Mouse (Mus musculus) hindbrain, postnatal 0 days (tissue): ENCODE data around the gene Serf2. TPM values are rescaled to one million over a fixed set of nuclear protein-coding genes. Genes with fewer than 3 reads are reported as not detected.
A peak's percentile ranks its signal among the peaks of the same experiment; 100 is the strongest.
"Not testable (repeated sequence)": the region's sequence is repeated elsewhere in the genome, so short reads cannot be mapped to it uniquely, and the experiment has no call there.

Source experiments
- ATAC-seq: fragments of 200-750 bp; cut with Nextera tagmentation; 2 replicates; pipeline ENCODE4 v1.8.0; 2017; ENCODE audit warnings: mild to moderate bottlenecking, moderate TSS enrichment, moderate library complexity
- DNase-seq: peaks from one replicate; pipeline ENCODE4 v3.0.0-alpha.2; 2015; ENCODE audit warnings: low spot score
- H3K27ac ChIP-seq: fragments of 300-500 bp; sonication (generic); 2 replicates; pipeline ENCODE4 v1.5.1; 2014; ENCODE audit warnings: mild to moderate bottlenecking
- H3K27me3 ChIP-seq: fragments of 300-500 bp; sonication (generic); 2 replicates; pipeline ENCODE4 v1.6.1; 2014; ENCODE audit warnings: low read length, mixed read lengths; ENCODE audit not compliant: insufficient read depth
- H3K36me3 ChIP-seq: fragments of 300-500 bp; sonication (generic); 2 replicates; pipeline ENCODE4 v1.6.1; 2014; ENCODE audit warnings: low read length, mixed read lengths; ENCODE audit not compliant: insufficient read depth
- H3K4me1 ChIP-seq: fragments of 300-500 bp; sonication (generic); 2 replicates; pipeline ENCODE4 v1.6.1; 2014; ENCODE audit warnings: antibody characterized with exemption, low read length, mixed read lengths; ENCODE audit not compliant: insufficient read depth
- H3K4me2 ChIP-seq: fragments of 300-500 bp; sonication (generic); 2 replicates; pipeline ENCODE4 v1.6.1; 2014; ENCODE audit warnings: low read depth, mild to moderate bottlenecking, low read length, moderate library complexity, mixed read lengths
- H3K4me3 ChIP-seq: fragments of 300-500 bp; sonication (generic); 2 replicates; pipeline ENCODE4 v1.5.1; 2014; ENCODE audit warnings: low read length
- H3K9ac ChIP-seq: fragments of 300-500 bp; sonication (generic); replicated peaks from 2 replicates; pipeline ENCODE4 v1.6.1; 2014; ENCODE audit warnings: mild to moderate bottlenecking, low read length, moderate library complexity, mixed read lengths
- H3K9me3 ChIP-seq: fragments of 300-500 bp; sonication (generic); 2 replicates; pipeline ENCODE4 v1.6.1; 2016; ENCODE audit warnings: low read length, mixed read lengths
- CTCF ChIP-seq: IDR thresholded peaks from 2 replicates; pipeline ENCODE4 v1.5.1; 2016; ENCODE audit warnings: antibody characterized with exemption, control low read depth, low read depth
- WGBS: fragments of 180-500 bp; shearing (Covaris S2); extraction: QIAGEN DNeasy Blood & Tissue Kit; methylation state at CpG from one replicate; pipeline ENCODE4 v1.1.7; 2014; 5-methylcytosine and 5-hydroxymethylcytosine counted together
- polyA plus RNA-seq: library from polyadenylated mRNA; unstranded; fragments of >200 nt; fragmentation: Nextera tagmentation; extraction: Ambion mirVana; gene quantifications from 2 replicates; pipeline ENCODE4 v1.2.1, GENCODE M21; 2015
- total RNA-seq: library from RNA; depleted of rRNA; stranded (reverse); fragments of >200 nt; gene quantifications from 2 replicates; pipeline ENCODE4 v1.2.3, GENCODE M21; 2014

The Serf2 gene
- total and polyA plus RNA-seq, 2 experiments from 2014 or later = 306 to 420 TPM

DNA sequence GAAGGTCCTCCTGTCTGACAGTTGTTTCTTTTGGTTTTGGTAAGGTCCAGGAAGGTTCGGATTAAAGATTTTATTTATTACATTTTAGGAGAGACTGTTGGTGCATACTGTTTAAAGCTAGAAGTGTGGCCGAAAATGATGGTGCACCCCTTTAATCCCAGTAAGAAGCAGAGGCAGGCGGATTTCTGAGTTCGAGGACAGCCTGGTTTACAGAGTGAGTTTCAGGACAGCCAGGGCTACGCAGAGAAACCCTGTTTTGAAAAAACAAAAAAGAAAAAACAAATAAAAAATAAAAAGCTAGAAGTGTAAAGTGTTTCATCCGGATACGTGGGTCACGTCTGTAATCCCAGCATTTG lies 25.2 kb downstream of the Serf2 start:
- no peak for DNase-seq
- no peak for TF ChIP-seq CTCF
- H3K9me3 ChIP-seq = no peaks in the 10 kb centered on the region
- no peak overlapping the region; the same call in 1 of the 2 replicates for H3K9ac ChIP-seq
- no peak; the same call in 1 of the 2 replicates for ATAC-seq
- WGBS = 34% methylated on average over 8 of the region's 8 CpGs
- 0 out of 2 replicates have a peak overlapping the region, but pooled peaks have one; percentile 27 for H3K27ac ChIP-seq
- H3K4me3 ChIP-seq = peak overlapping the region; percentile 60
- H3K4me2 ChIP-seq = peak overlapping the region; percentile 60
- H3K36me3 ChIP-seq = no peaks in the 10 kb centered on the region
- H3K4me1 ChIP-seq = no peaks in the 10 kb centered on the region
- H3K27me3 ChIP-seq = no peaks in the 10 kb centered on the region

DNA sequence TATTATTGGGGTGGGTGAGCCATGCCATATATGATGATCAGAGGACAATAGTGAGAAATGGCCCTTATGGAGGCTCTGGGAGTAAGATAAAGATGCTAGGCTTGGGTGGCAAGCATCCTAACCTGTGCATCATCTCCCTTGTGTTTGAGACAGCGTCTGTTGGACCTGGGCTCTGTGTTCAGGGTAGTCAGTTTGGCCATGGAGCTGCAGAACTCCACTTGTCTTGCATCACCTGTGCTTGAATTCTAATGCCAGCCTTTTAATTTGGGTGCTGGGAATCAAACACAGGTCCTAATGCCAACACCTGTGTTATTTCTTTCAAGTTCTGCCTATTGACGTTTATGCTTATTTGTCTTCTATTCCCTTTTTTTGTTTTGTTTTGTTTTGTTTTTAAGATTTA lies 26.3 kb downstream of the Serf2 start:
- not testable (repeated sequence) for H3K4me2 ChIP-seq, ATAC-seq, DNase-seq, H3K9ac ChIP-seq, H3K36me3 ChIP-seq, H3K4me3 ChIP-seq, H3K27ac ChIP-seq, H3K9me3 ChIP-seq, H3K4me1 ChIP-seq, H3K27me3 ChIP-seq
- WGBS = 98% methylated on average over 2 of the region's 2 CpGs

GRCm38 (mm10) chr2:121477491-121478266 lies 28.7 kb downstream of the Serf2 start:
- Histone ChIP-seq H3K27ac (no peak overlapping the region), H3K4me2 (no peak overlapping the region), H3K9me3 (no peaks in the 10 kb centered on the region), H3K4me1 (no peaks in the 10 kb centered on the region), H3K4me3 (no peak overlapping the region), H3K9ac (no peak overlapping the region), H3K36me3 (no peaks in the 10 kb centered on the region), H3K27me3 (no peaks in the 10 kb centered on the region)
- no peak for TF ChIP-seq CTCF
- 69% methylated on average over 3 of the region's 3 CpGs for WGBS
- ATAC-seq (no peak), DNase-seq (no peak)

DNA sequence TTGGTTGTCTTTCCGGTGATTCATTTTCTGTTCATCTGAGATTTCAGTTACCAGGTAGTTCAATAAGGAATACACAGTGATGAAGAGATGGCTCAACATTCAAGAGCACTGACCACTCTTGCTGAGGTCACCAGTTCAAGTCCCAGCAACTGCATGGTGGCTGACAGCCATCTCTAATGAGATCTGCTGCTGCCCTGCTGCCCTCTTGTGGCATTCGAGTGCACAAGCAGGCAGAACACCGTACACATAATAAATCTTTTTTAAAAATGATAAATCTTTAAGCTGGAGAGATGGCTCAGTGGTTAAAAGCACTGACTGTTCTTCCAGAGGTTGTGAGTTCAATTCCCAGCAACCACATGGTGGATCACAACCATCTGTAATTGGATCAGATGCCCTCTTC lies 31.5 kb downstream of the Serf2 start:
- DNase-seq = no peak
- peak; percentile 42 for TF ChIP-seq CTCF
- Histone ChIP-seq H3K9me3 (no peaks in the 10 kb centered on the region), H3K27me3 (no peaks in the 10 kb centered on the region), H3K4me2 (no peak overlapping the region), H3K27ac (no peak overlapping the region), H3K36me3 (no peaks in the 10 kb centered on the region), H3K9ac (no peak overlapping the region), H3K4me3 (no peak overlapping the region), H3K4me1 (no peaks in the 10 kb centered on the region)
- 59% methylated on average over 3 of the region's 3 CpGs for WGBS
- no peak for ATAC-seq

DNA sequence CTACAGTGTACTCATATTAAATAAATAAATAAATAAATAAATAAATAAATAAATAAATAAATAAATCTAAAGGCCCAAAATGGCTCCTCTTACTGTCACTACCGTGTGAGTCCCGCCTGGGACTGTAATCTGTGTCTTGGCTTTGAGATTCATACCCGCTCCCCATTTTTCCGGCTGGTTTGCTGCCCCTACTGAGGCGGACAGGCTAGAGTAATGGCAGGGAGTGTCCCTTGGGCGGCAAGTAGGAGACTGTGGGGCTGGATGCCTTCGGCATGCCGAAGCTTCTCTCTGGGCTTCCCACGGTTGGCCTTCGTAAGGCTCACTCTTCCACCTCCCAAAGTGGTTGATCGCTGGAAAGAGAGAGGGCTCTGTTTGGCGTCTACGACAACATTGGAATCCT lies 31.9 kb downstream of the Serf2 start:
- not testable (repeated sequence) for H3K9ac ChIP-seq, H3K4me1 ChIP-seq, H3K27ac ChIP-seq, ATAC-seq, H3K36me3 ChIP-seq, H3K4me2 ChIP-seq, H3K27me3 ChIP-seq, H3K9me3 ChIP-seq, H3K4me3 ChIP-seq, DNase-seq
- 87% methylated on average over 13 of the region's 13 CpGs for WGBS

DNA sequence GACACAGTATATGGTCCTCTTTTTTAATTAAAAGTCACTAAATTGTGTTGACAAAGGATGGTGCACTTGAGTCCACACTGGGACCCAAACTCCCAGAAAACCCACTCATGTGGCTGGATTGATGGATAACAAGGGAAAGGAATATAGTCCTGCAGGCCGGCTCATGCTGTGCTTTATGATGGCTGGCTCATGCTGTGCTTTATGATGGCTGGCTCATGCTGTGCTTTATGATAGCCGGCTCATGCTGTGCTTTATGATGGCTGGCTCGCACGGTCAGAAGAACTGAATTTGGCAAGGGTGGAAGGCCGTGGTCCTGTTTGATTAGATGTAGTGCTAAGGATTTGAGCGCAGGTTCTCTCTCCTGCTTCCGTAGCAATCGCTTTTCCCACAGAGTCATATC lies 34.6 kb downstream of the Serf2 start:
- Histone ChIP-seq H3K9me3 (no peaks in the 10 kb centered on the region), H3K9ac (no peak overlapping the region), H3K4me1 (no peaks in the 10 kb centered on the region), H3K36me3 (no peaks in the 10 kb centered on the region), H3K27me3 (no peaks in the 10 kb centered on the region), H3K4me2 (no peak overlapping the region), H3K27ac (no peak overlapping the region), H3K4me3 (no peak overlapping the region)
- ATAC-seq (no peak), DNase-seq (no peak)
- TF ChIP-seq CTCF = no peak
- 29% methylated on average over 8 of the region's 8 CpGs for WGBS

- H3K4me2 ChIP-seq, H3K4me3 ChIP-seq, H3K9ac ChIP-seq, H3K9me3 ChIP-seq, ATAC-seq, H3K27ac ChIP-seq, H3K27me3 ChIP-seq, DNase-seq, H3K4me1 ChIP-seq, H3K36me3 ChIP-seq: not testable (repeated sequence)
- 67% methylated on average over 1 of the region's 2 CpGs for WGBS
Measured at GRCm38 (mm10) chr2:121484403-121484802, 35.4 kb downstream of the Serf2 start.

GRCm38 (mm10) chr2:121501550-121501949 lies 52.6 kb downstream of the Serf2 start:
- not testable (repeated sequence) for DNase-seq, H3K4me3 ChIP-seq, H3K27me3 ChIP-seq, H3K4me2 ChIP-seq, H3K27ac ChIP-seq, H3K9me3 ChIP-seq, H3K4me1 ChIP-seq, H3K9ac ChIP-seq, ATAC-seq, H3K36me3 ChIP-seq
- 60% methylated on average over 2 of the region's 6 CpGs for WGBS
